Mouse (Mus musculus) fat pad, adult 2 months (tissue): ENCODE results near the gene Rpa1.
A peak's percentile ranks its signal among the peaks of the same experiment; 100 is the strongest.
"Not testable (repeated sequence)": the region's sequence is repeated elsewhere in the genome, so short reads cannot be mapped to it uniquely, and the experiment has no call there.

Source experiments
- DNase-seq: peaks from one replicate; pipeline ENCODE4 v3.0.0-alpha.2; 2011; ENCODE audit warnings: low read depth, low spot score; ENCODE audit errors: extremely low read depth

The Rpa1 gene

GRCm38 (mm10) chr11:75288517-75288916 is 59.6 kb downstream of the Rpa1 start:
- no peak for DNase-seq

GRCm38 (mm10) chr11:75287940-75288339 is 60.2 kb downstream of the Rpa1 start:
- DNase-seq: no peak

- no peak for DNase-seq
Measured at GRCm38 (mm10) chr11:75286868-75287267, 61.3 kb downstream of the Rpa1 start.

- DNase-seq: no peak
Measured at GRCm38 (mm10) chr11:75285893-75286467, 62.1 kb downstream of the Rpa1 start.

GRCm38 (mm10) chr11:75283784-75284183 is 64.3 kb downstream of the Rpa1 start:
- not testable (repeated sequence) for DNase-seq

GRCm38 (mm10) chr11:75282496-75283120 is 65.5 kb downstream of the Rpa1 start:
- no peak for DNase-seq

GRCm38 (mm10) chr11:75281380-75282256 is 66.5 kb downstream of the Rpa1 start:
- no peak for DNase-seq

GRCm38 (mm10) chr11:75280435-75281001 is 67.6 kb downstream of the Rpa1 start:
- DNase-seq: no peak

GRCm38 (mm10) chr11:75280066-75280410 is 68.1 kb downstream of the Rpa1 start:
- DNase-seq: no peak

- DNase-seq: no peak
Measured at GRCm38 (mm10) chr11:75279342-75280065, 68.6 kb downstream of the Rpa1 start.

- no peak for DNase-seq
Measured at GRCm38 (mm10) chr11:75279013-75279341, 69.1 kb downstream of the Rpa1 start.

GRCm38 (mm10) chr11:75278115-75278514 is 70.0 kb downstream of the Rpa1 start:
- no peak for DNase-seq

GRCm38 (mm10) chr11:75275035-75275434 is 73.1 kb downstream of the Rpa1 start:
- DNase-seq: no peak

- DNase-seq: no peak
Measured at GRCm38 (mm10) chr11:75273466-75273865, 74.7 kb downstream of the Rpa1 start.

- peak; percentile 52 for DNase-seq
Measured at GRCm38 (mm10) chr11:75270985-75271434, 77.1 kb downstream of the Rpa1 start.

GRCm38 (mm10) chr11:75270276-75270984 is 77.7 kb downstream of the Rpa1 start:
- DNase-seq: no peak

GRCm38 (mm10) chr11:75269213-75269612 is 78.9 kb downstream of the Rpa1 start:
- DNase-seq: no peak

GRCm38 (mm10) chr11:75268492-75268891 is 79.6 kb downstream of the Rpa1 start:
- DNase-seq: no peak

- no peak for DNase-seq
Measured at GRCm38 (mm10) chr11:75267826-75268281, 80.3 kb downstream of the Rpa1 start.

GRCm38 (mm10) chr11:75265545-75265944 is 82.6 kb downstream of the Rpa1 start:
- no peak for DNase-seq
